Mouse (Mus musculus): ENCODE results near the gene Gm4924.

The Gm4924 gene

DNA sequence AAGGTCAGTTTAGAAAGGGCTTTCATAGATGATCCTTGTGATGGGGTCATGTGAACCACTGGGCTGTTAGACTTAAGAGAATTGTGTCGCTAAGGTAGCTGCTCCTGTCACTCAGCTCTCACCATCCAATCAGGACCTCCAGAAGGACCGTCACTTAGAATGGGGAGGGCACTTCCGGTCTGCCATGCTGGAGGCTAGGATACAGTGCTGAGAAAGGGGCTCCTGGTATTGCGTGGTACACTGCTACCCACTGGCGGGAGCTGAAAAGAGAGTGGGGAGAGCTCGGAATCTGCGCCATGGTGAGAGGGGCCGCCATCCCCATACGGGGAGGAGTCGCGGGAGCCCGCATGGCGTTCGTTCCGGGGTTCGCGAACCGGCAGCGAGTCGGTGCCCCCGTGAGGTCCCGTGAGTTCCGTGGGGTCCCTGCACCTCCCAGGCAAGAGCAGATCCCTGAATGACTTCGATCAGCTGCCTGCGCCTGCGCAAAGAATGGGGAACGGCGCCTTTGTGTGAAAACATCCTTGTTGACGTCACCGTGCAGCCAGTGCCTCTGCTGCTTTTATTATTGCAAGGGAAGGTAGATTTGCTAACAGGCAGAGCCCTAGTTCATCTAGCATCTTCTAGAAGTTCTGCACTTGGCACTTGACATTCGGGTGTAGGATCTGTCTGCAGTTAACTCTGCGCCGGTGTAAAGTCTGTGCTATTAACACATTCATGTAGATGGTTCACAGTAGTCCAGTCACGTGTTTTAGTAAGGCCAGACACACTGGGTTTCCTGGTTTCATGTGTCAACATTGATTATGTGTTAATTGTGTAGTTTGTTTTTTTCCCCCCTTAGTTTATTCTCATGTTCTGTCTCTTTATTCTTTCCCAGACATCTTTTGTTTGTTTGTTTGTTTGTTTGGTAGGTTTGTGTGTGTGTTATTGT, at the start of gene Gm4924:
TSS of gene Gm4924 (plus strand) at position 173 of the 928 bp plus-strand sequence.
- peak; percentile 24 to 55 for DNase-seq (ENCODE audit: low read depth in 1 of 2, low spot score in 2 of 2)

DNA sequence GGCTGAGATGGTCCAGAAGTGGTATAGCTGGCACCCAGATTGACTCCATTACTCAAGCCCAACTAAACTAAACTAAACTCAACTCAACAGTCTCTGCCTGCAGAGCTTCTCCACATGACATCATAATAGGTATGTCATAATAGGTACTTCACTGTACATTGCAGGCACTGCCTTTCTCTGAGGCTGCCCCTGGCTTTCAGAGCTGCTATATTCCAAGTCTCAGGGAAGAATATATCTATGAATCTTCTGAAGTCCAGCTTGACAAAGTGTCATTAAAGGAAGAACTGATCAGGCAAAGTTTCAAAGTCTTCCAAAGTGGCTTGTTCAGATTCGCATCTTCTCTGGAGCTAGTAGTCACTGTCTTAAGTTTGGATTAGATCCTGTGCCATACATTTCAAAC, 37.6 kb upstream of the Gm4924 start, which contains the start of gene 4932415D10Rik:
TSS of gene 4932415D10Rik (minus strand) at position 101 of the 400 bp plus-strand sequence.
- DNase-seq (ENCODE audit: low read depth in 1 of 2, low spot score in 2 of 2): no peak

DNA sequence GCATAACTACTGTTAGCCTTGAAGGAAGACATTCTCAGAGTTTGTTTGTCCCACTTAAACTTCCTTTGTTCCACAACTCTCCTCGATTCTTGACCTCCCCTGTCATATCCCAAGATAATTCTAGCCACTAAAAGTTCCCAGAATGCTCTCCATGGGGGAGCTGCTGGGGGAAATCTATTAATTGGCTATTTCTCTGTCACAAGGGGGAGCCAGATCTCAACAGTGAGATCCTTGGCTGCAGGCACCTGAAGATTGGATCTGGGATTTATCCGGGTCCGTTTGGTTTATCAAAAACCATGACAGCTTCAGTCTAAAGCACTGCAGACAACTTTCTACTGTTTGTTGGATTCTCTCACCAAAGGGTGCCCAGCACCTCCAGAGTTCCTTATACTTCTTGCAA, 33.9 kb upstream of the Gm4924 start:
- DNase-seq (ENCODE audit: low read depth in 1 of 2, low spot score in 2 of 2): no peak

DNA sequence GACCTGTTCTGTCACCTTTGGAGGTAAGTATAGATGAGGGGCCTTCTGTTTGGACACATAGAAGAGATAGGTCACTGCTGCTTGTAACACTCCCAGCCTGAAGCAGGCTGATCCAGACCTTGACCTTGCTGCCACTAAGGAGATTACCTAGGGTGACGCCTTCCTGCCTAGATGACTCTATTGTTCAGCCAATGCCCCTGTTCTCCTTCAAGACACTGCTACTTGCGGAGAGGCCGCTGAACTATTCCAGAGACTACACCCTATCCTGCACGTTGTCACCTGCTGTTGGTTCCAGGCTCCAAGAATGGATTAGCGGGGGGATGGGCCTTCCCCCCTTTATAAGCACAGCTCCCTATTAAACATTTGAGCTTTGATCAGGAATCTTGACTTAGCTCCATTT, 24.2 kb upstream of the Gm4924 start:
- DNase-seq (ENCODE audit: low read depth in 1 of 2, low spot score in 2 of 2): no peak

DNA sequence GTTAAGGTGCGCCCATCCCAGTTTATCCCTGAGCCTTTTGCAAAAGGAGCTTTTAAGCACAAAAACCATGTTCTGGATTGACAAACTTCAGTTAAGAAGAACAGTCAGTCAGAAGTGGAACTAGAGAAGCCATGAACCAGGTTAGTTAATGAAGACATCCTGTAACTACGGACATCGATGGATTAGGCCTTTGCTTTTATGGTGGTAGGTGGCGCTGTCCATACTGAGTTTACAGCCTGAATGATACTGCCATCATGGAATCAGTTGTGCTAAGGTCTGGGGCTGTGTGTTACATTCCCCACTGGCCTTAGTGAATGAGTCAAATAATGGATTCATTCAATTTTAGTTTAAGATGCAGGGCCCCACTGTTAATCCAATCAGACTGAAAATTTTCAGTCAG, 1.3 kb downstream of the Gm4924 start:
- no peak for DNase-seq (ENCODE audit: low read depth in 1 of 2, low spot score in 2 of 2)

DNA sequence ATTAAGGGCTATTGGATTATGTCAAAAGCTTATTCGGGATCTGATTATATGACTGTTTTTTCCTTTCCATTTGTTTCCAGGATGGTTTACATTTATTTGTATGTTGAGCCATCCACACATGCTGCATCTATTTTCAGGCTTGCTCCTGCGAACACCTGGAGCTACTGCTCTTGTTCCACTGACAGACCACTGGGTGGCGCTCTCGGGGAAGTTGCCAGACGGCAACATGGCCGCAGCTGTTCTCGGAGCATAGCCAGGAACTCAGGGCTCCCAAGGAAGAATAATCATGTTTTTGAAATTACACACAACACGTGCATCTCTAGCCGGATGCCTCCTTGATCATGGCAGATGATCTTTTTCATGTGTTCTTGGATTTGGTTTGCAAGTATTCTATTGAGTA, 7.9 kb downstream of the Gm4924 start:
- no peak for DNase-seq (ENCODE audit: low read depth in 1 of 2, low spot score in 2 of 2)

DNA sequence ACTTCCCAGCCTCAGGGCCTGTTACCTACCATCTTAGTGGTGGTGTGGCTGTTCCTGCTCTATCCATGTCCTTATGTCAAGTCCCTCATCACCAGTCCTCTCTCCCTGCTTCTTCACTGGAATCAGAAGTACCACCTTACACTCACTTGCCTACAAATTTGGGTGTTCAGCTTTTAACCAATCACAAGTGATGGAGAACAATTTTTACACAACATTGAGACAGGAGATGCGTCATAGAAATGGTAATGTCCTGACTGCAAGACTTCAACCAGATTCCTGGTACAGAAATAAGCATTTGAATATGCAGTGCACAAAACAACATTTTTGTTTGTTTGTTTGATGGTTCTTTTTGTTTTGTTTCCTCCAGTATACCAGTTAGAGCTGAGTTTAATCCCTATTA, 28.9 kb downstream of the Gm4924 start:
- DNase-seq (ENCODE audit: low read depth in 1 of 2, low spot score in 2 of 2): no peak

DNA sequence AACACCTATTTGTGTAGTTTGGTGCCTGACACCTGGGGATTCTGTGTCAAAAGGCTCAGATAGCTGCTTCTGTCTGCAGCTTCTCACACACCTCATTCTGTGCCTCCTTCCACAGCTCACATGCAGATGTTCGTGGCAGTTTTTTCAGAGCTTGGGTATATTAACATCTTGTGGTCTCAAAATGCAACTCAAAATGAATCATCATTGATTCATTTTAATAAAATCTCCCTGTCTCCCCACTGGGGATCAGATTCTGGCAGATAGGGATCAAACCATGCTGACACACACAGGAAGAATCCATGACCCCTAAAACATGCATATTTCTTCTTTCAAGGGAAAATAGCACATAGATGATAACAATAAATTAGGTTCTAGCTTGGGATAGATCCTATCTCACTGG, 55.5 kb downstream of the Gm4924 start:
- no peak for DNase-seq (ENCODE audit: low read depth in 1 of 2, low spot score in 2 of 2)

DNA sequence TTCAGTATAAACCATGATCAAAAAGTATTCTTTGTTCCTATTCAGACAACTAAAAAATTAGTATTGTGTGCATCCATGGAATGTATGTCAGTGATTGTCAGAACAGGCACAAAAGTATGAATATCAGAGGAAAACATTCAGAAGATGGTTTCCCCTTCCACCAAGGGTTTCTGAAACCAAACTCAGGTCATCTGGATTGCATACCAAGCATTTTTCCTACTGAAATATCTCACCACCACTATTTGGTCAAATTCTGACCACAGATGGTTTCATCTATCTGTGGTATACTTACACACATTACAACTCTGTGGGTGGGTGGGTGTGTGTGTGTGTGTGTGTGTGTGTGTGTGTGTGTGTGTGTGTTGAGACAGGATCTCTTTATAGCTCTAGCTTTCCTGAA, 69.6 kb downstream of the Gm4924 start:
- DNase-seq (ENCODE audit: low read depth in 1 of 2, low spot score in 2 of 2): no peak

Measured in monocyte, adult 2 months (primary cell).